Mouse (Mus musculus) liver, embryonic 11.5 days (tissue): ENCODE data around the gene Hdc. TPM values are rescaled to one million over a fixed set of nuclear protein-coding genes. Genes with fewer than 3 reads are reported as not detected.

Source experiments
- ATAC-seq: fragments of 200-750 bp; cut with Nextera tagmentation; replicated peaks from 2 replicates; pipeline ENCODE4 v1.8.0; 2017; ENCODE audit warnings: moderate number of reproducible peaks, mild to moderate bottlenecking, moderate TSS enrichment, moderate library complexity; ENCODE audit not compliant: low FRiP score
- DNase-seq: peaks from one replicate; pipeline ENCODE4 v3.0.0-alpha.2; 2017; ENCODE audit warnings: low spot score
- H3K27ac ChIP-seq: fragments of 300-500 bp; sonication (generic); 2 replicates; pipeline ENCODE4 v1.5.1; 2014; ENCODE audit warnings: mild to moderate bottlenecking, low read depth, low read length, control low read depth
- H3K27me3 ChIP-seq: fragments of 300-500 bp; sonication (generic); replicated peaks from 2 replicates; pipeline ENCODE4 v1.6.1; 2014; ENCODE audit warnings: low read length, mixed read lengths; ENCODE audit not compliant: control insufficient read depth, insufficient read depth
- H3K36me3 ChIP-seq: fragments of 300-500 bp; sonication (generic); 2 replicates; pipeline ENCODE4 v1.6.1; 2014; ENCODE audit warnings: mild to moderate bottlenecking, low read length, moderate library complexity, mixed read lengths; ENCODE audit not compliant: control insufficient read depth, insufficient read depth
- H3K4me1 ChIP-seq: fragments of 300-500 bp; sonication (generic); replicated peaks from 2 replicates; pipeline ENCODE4 v1.6.1; 2014; ENCODE audit warnings: low read length, mixed read lengths; ENCODE audit not compliant: control insufficient read depth, insufficient read depth
- H3K4me2 ChIP-seq: fragments of 300-500 bp; sonication (generic); 2 replicates; pipeline ENCODE4 v1.6.1; 2014; ENCODE audit warnings: mild to moderate bottlenecking, control low read depth, moderate library complexity
- H3K4me3 ChIP-seq: fragments of 300-500 bp; sonication (generic); 2 replicates; pipeline ENCODE4 v1.5.1; 2014; ENCODE audit warnings: low read depth, low read length, control low read depth
- H3K9ac ChIP-seq: fragments of 300-500 bp; sonication (generic); 2 replicates; pipeline ENCODE4 v1.6.1; 2014; ENCODE audit warnings: low read depth, low read length, control low read depth
- H3K9me3 ChIP-seq: fragments of 300-500 bp; sonication (generic); 2 replicates; pipeline ENCODE4 v1.6.1; 2016; ENCODE audit warnings: low read length, inconsistent platforms, mixed read lengths; ENCODE audit not compliant: control insufficient read depth
- WGBS: fragments of 180-500 bp; shearing (Covaris S2); extraction: QIAGEN DNeasy Blood & Tissue Kit; methylation state at CpG from one replicate; pipeline ENCODE4 v1.1.7; 2014; 5-methylcytosine and 5-hydroxymethylcytosine counted together
- polyA plus RNA-seq: library from polyadenylated mRNA; unstranded; fragments of >200 nt; fragmentation: Nextera tagmentation; extraction: Ambion mirVana; gene quantifications from 2 replicates; pipeline ENCODE4 v1.2.1, GENCODE M21; 2014

The Hdc gene
- 7.4 and 9.4 TPM in 2 replicates for polyA plus RNA-seq

- H3K9me3 ChIP-seq, result no peaks in the 10 kb centered on the region
- no peak for DNase-seq
- 38% methylated on average over 14 of the region's 14 CpGs for WGBS
- no peaks in the 10 kb centered on the region for H3K36me3 ChIP-seq
- H3K27me3 ChIP-seq, result no peaks in the 10 kb centered on the region
- H3K4me2 ChIP-seq, result peak within 1 kb of the TSS; percentile 13
- ATAC-seq, result no peak; the same call in 1 of the 2 replicates
- H3K9ac ChIP-seq, result no peak within 1 kb of the TSS
- no peak within 1 kb of the TSS for H3K4me3 ChIP-seq
- H3K4me1 ChIP-seq, result 0 out of 2 replicates have a peak, but pooled peaks cover 5% of the 10 kb centered on the region
- H3K27ac ChIP-seq, result no peak within 1 kb of the TSS
Measured at GRCm38 (mm10) chr2:126619249-126619704, at the start of gene Hdc. TSS of gene Hdc (minus strand) at chr2:126619299.

GRCm38 (mm10) chr2:126668621-126669252 lies 49.6 kb upstream of the Hdc start:
- 85% methylated on average over 5 of the region's 5 CpGs for WGBS
- ATAC-seq (no peak), DNase-seq (no peak)
- H3K36me3 ChIP-seq, result no peaks in the 10 kb centered on the region
- no peak overlapping the region for H3K9ac ChIP-seq
- H3K4me3 ChIP-seq, result no peak overlapping the region
- no peaks in the 10 kb centered on the region for H3K27me3 ChIP-seq
- H3K9me3 ChIP-seq, result no peaks in the 10 kb centered on the region
- H3K27ac ChIP-seq, result no peak overlapping the region
- peaks cover 9% of the 10 kb centered on the region for H3K4me1 ChIP-seq
- H3K4me2 ChIP-seq, result no peak overlapping the region

- Histone ChIP-seq H3K4me3 (no peak overlapping the region), H3K36me3 (no peaks in the 10 kb centered on the region), H3K9me3 (no peaks in the 10 kb centered on the region), H3K27me3 (no peaks in the 10 kb centered on the region), H3K4me1 (no peaks in the 10 kb centered on the region), H3K9ac (no peak overlapping the region), H3K27ac (no peak overlapping the region), H3K4me2 (no peak overlapping the region)
- WGBS, result 84% methylated on average over 3 of the region's 3 CpGs
- ATAC-seq (no peak), DNase-seq (no peak)
Measured at GRCm38 (mm10) chr2:126665984-126666383, 46.9 kb upstream of the Hdc start.

- Histone ChIP-seq H3K9ac (no peak overlapping the region), H3K4me3 (no peak overlapping the region), H3K4me2 (no peak overlapping the region), H3K27me3 (no peaks in the 10 kb centered on the region), H3K9me3 (no peaks in the 10 kb centered on the region), H3K27ac (no peak overlapping the region), H3K36me3 (no peaks in the 10 kb centered on the region), H3K4me1 (no peaks in the 10 kb centered on the region)
- ATAC-seq (no peak), DNase-seq (no peak)
- WGBS, result 51% methylated on average over 4 of the region's 4 CpGs
Measured at GRCm38 (mm10) chr2:126663481-126663880, 44.4 kb upstream of the Hdc start.

- no peak overlapping the region for H3K4me2 ChIP-seq
- no peak overlapping the region for H3K4me3 ChIP-seq
- no peaks in the 10 kb centered on the region for H3K4me1 ChIP-seq
- no peak overlapping the region for H3K27ac ChIP-seq
- H3K9me3 ChIP-seq, result no peaks in the 10 kb centered on the region
- no peak overlapping the region for H3K9ac ChIP-seq
- no peak for ATAC-seq
- DNase-seq, result no peak
- 86% methylated on average over 4 of the region's 4 CpGs for WGBS
- H3K36me3 ChIP-seq, result peaks cover 11% of the 10 kb centered on the region; the same call in 1 of the 2 replicates
- no peaks in the 10 kb centered on the region for H3K27me3 ChIP-seq
Measured at GRCm38 (mm10) chr2:126652929-126653328, 33.8 kb upstream of the Hdc start.

GRCm38 (mm10) chr2:126647762-126648161 lies 28.7 kb upstream of the Hdc start:
- ATAC-seq (no peak), DNase-seq (no peak)
- Histone ChIP-seq H3K36me3 (peaks cover 27% of the 10 kb centered on the region), H3K9me3 (no peaks in the 10 kb centered on the region), H3K27me3 (no peaks in the 10 kb centered on the region), H3K27ac (no peak overlapping the region), H3K9ac (no peak overlapping the region), H3K4me3 (no peak overlapping the region), H3K4me2 (no peak overlapping the region), H3K4me1 (no peaks in the 10 kb centered on the region)
- 87% methylated on average over 3 of the region's 3 CpGs for WGBS

GRCm38 (mm10) chr2:126646461-126646860 lies 27.4 kb upstream of the Hdc start:
- no peak overlapping the region for H3K4me2 ChIP-seq
- no peak for ATAC-seq
- no peaks in the 10 kb centered on the region for H3K9me3 ChIP-seq
- no peak overlapping the region for H3K4me3 ChIP-seq
- no peak overlapping the region for H3K27ac ChIP-seq
- no peaks in the 10 kb centered on the region for H3K27me3 ChIP-seq
- no peak overlapping the region for H3K9ac ChIP-seq
- no peaks in the 10 kb centered on the region for H3K4me1 ChIP-seq
- H3K36me3 ChIP-seq, result peaks cover 25% of the 10 kb centered on the region
- 85% methylated on average over 5 of the region's 5 CpGs for WGBS
- no peak for DNase-seq

GRCm38 (mm10) chr2:126644768-126645167 lies 25.7 kb upstream of the Hdc start:
- Histone ChIP-seq H3K27ac (no peak overlapping the region), H3K27me3 (no peaks in the 10 kb centered on the region), H3K9ac (no peak overlapping the region), H3K36me3 (peaks cover 35% of the 10 kb centered on the region), H3K4me3 (no peak overlapping the region), H3K4me2 (no peak overlapping the region), H3K9me3 (no peaks in the 10 kb centered on the region; the same call in 1 of the 2 replicates), H3K4me1 (no peaks in the 10 kb centered on the region)
- DNase-seq (no peak), ATAC-seq (no peak)
- whole genome bisulfite sequencing, result 92% methylated on average over 1 of the region's 1 CpGs

- no peaks in the 10 kb centered on the region for H3K27me3 ChIP-seq
- no peak overlapping the region for H3K4me2 ChIP-seq
- ATAC-seq, result no peak
- peaks cover 30% of the 10 kb centered on the region for H3K36me3 ChIP-seq
- H3K27ac ChIP-seq, result no peak overlapping the region
- DNase-seq, result no peak
- WGBS, result 82% methylated on average over 2 of the region's 2 CpGs
- no peak overlapping the region for H3K9ac ChIP-seq
- H3K4me1 ChIP-seq, result peaks cover 6% of the 10 kb centered on the region
- no peak overlapping the region for H3K4me3 ChIP-seq
- H3K9me3 ChIP-seq, result no peaks in the 10 kb centered on the region; the same call in 1 of the 2 replicates
Measured at GRCm38 (mm10) chr2:126640298-126640697, 21.2 kb upstream of the Hdc start.
